Mouse (Mus musculus) hindbrain, embryonic 16.5 days (tissue): ENCODE data around the gene Olfr600. TPM values are rescaled to one million over a fixed set of nuclear protein-coding genes. Genes with fewer than 3 reads are reported as not detected.
"Not testable (repeated sequence)": the region's sequence is repeated elsewhere in the genome, so short reads cannot be mapped to it uniquely, and the experiment has no call there.

Experiments
- ATAC-seq: fragments of 200-750 bp; cut with Nextera tagmentation; 2 replicates; pipeline ENCODE4 v1.8.0; 2017; ENCODE audit warnings: moderate TSS enrichment, moderate library complexity
- H3K27ac ChIP-seq: fragments of 300-500 bp; sonication (generic); 2 replicates; pipeline ENCODE4 v1.5.1; 2014; ENCODE audit warnings: low read depth, mild to moderate bottlenecking, control low read depth, low read length, moderate library complexity
- H3K27me3 ChIP-seq: fragments of 300-500 bp; sonication (generic); replicated peaks from 2 replicates; pipeline ENCODE4 v1.6.1; 2014; ENCODE audit warnings: low read length; ENCODE audit not compliant: control insufficient read depth, insufficient read depth
- H3K36me3 ChIP-seq: fragments of 300-500 bp; sonication (generic); 2 replicates; pipeline ENCODE4 v1.6.1; 2014; ENCODE audit warnings: mild to moderate bottlenecking, low read length, moderate library complexity, mixed read lengths; ENCODE audit not compliant: control insufficient read depth, insufficient read depth
- H3K4me1 ChIP-seq: fragments of 300-500 bp; sonication (generic); 2 replicates; pipeline ENCODE4 v1.6.1; 2014; ENCODE audit warnings: low read depth, low read length; ENCODE audit not compliant: control insufficient read depth, insufficient read depth
- H3K4me2 ChIP-seq: fragments of 300-500 bp; sonication (generic); 2 replicates; pipeline ENCODE4 v1.6.1; 2014; ENCODE audit warnings: mild to moderate bottlenecking, low read length, control low read depth, moderate library complexity
- H3K4me3 ChIP-seq: fragments of 300-500 bp; sonication (generic); 2 replicates; pipeline ENCODE4 v1.5.1; 2014; ENCODE audit warnings: mild to moderate bottlenecking, low read length, control low read depth, moderate library complexity
- H3K9ac ChIP-seq: fragments of 300-500 bp; sonication (generic); 2 replicates; pipeline ENCODE4 v1.6.1; 2014; ENCODE audit warnings: low read depth, mild to moderate bottlenecking, control low read depth, low read length, moderate library complexity
- H3K9me3 ChIP-seq: fragments of 300-500 bp; sonication (generic); 2 replicates; pipeline ENCODE4 v1.6.1; 2014; ENCODE audit warnings: mild to moderate bottlenecking, low read length, moderate library complexity; ENCODE audit not compliant: control insufficient read depth
- WGBS: fragments of 180-500 bp; shearing (Covaris S2); extraction: QIAGEN DNeasy Blood & Tissue Kit; methylation state at CpG from one replicate; pipeline ENCODE4 v1.1.7; 2014; 5-methylcytosine and 5-hydroxymethylcytosine counted together
- polyA plus RNA-seq: library from polyadenylated mRNA; unstranded; fragments of >200 nt; fragmentation: Nextera tagmentation; extraction: Ambion mirVana; gene quantifications from 2 replicates; pipeline ENCODE4 v1.2.1, GENCODE M21; 2015

Gene Olfr600
- not detected in 2 replicates for polyA plus RNA-seq

GRCm38 (mm10) chr7:103349569-103349968 lies at the start of gene Olfr600:
TSS of gene Olfr600 (minus strand) at chr7:103349669.
- Histone ChIP-seq H3K4me2 (no peak within 1 kb of the TSS), H3K9ac (no peak within 1 kb of the TSS), H3K27me3 (no peaks in the 10 kb centered on the region), H3K4me1 (no peaks in the 10 kb centered on the region), H3K9me3 (no peaks in the 10 kb centered on the region), H3K36me3 (no peaks in the 10 kb centered on the region), H3K27ac (no peak within 1 kb of the TSS), H3K4me3 (no peak within 1 kb of the TSS)
- no peak for ATAC-seq

- Histone ChIP-seq H3K9ac (no peak overlapping the region), H3K4me1 (no peaks in the 10 kb centered on the region), H3K27me3 (no peaks in the 10 kb centered on the region), H3K4me2 (no peak overlapping the region), H3K36me3 (no peaks in the 10 kb centered on the region), H3K9me3 (no peaks in the 10 kb centered on the region), H3K27ac (no peak overlapping the region), H3K4me3 (no peak overlapping the region)
- 6% methylated on average over 1 of the region's 1 CpGs for WGBS
- ATAC-seq, result no peak
Observed at GRCm38 (mm10) chr7:103398981-103399380, 49.5 kb upstream of the Olfr600 start.

- no peaks in the 10 kb centered on the region for H3K27me3 ChIP-seq
- H3K36me3 ChIP-seq, result no peaks in the 10 kb centered on the region
Observed at GRCm38 (mm10) chr7:103397758-103398157, 48.3 kb upstream of the Olfr600 start.

GRCm38 (mm10) chr7:103386077-103386476 lies 36.6 kb upstream of the Olfr600 start, which contains the start of gene Olfr603:
TSS of gene Olfr603 (minus strand) at chr7:103386177.
- no peak within 1 kb of the TSS for H3K4me2 ChIP-seq
- H3K9ac ChIP-seq, result no peak within 1 kb of the TSS
- no peak within 1 kb of the TSS for H3K4me3 ChIP-seq
- no peak for ATAC-seq
- H3K27me3 ChIP-seq, result no peaks in the 10 kb centered on the region
- H3K9me3 ChIP-seq, result no peaks in the 10 kb centered on the region
- H3K27ac ChIP-seq, result no peak within 1 kb of the TSS
- H3K4me1 ChIP-seq, result no peaks in the 10 kb centered on the region
- no peaks in the 10 kb centered on the region for H3K36me3 ChIP-seq

More at GRCm38 (mm10) chr7:103397758-103398157, 48.3 kb upstream of the Olfr600 start:
- no peak overlapping the region for H3K9ac ChIP-seq
- no peak overlapping the region for H3K4me3 ChIP-seq
- H3K4me2 ChIP-seq, result no peak overlapping the region
- H3K9me3 ChIP-seq, result no peaks in the 10 kb centered on the region
- no peak overlapping the region for H3K27ac ChIP-seq
- no peaks in the 10 kb centered on the region for H3K4me1 ChIP-seq
- no peak for ATAC-seq

GRCm38 (mm10) chr7:103362555-103362954 lies 13.1 kb upstream of the Olfr600 start, which contains the start of gene Olfr601:
TSS of gene Olfr601 (minus strand) at chr7:103362655.
- WGBS, result 91% methylated on average over 1 of the region's 1 CpGs

GRCm38 (mm10) chr7:103335617-103336016 lies 13.9 kb downstream of the Olfr600 start, which contains the start of gene Olfr599:
TSS of gene Olfr599 (plus strand) at chr7:103335917.
- Histone ChIP-seq H3K27ac (no peak within 1 kb of the TSS), H3K9me3 (no peaks in the 10 kb centered on the region), H3K36me3 (no peaks in the 10 kb centered on the region), H3K4me1 (no peaks in the 10 kb centered on the region), H3K4me3 (no peak within 1 kb of the TSS), H3K4me2 (no peak within 1 kb of the TSS), H3K27me3 (no peaks in the 10 kb centered on the region), H3K9ac (no peak within 1 kb of the TSS)
- ATAC-seq, result no peak
- 91% methylated on average over 1 of the region's 1 CpGs for WGBS

More at GRCm38 (mm10) chr7:103362555-103362954, 13.1 kb upstream of the Olfr600 start, which contains the start of gene Olfr601:
- H3K9me3 ChIP-seq, result no peaks in the 10 kb centered on the region
- H3K4me2 ChIP-seq, result no peak within 1 kb of the TSS
- no peak within 1 kb of the TSS for H3K4me3 ChIP-seq
- ATAC-seq, result no peak
- no peak within 1 kb of the TSS for H3K27ac ChIP-seq
- H3K27me3 ChIP-seq, result no peaks in the 10 kb centered on the region
- H3K9ac ChIP-seq, result no peak within 1 kb of the TSS
- H3K4me1 ChIP-seq, result no peaks in the 10 kb centered on the region
- H3K36me3 ChIP-seq, result no peaks in the 10 kb centered on the region

- no peaks in the 10 kb centered on the region for H3K36me3 ChIP-seq
- H3K4me3 ChIP-seq, result no peak within 1 kb of the TSS
- ATAC-seq, result no peak
Observed at GRCm38 (mm10) chr7:103323268-103323667, 26.2 kb downstream of the Olfr600 start, which contains the start of gene Olfr598. TSS of gene Olfr598 (plus strand) at chr7:103323568.

GRCm38 (mm10) chr7:103316015-103316414 lies 33.5 kb downstream of the Olfr600 start, which contains the start of gene Olfr597:
TSS of gene Olfr597 (plus strand) at chr7:103316315.
- not testable (repeated sequence) for H3K27me3 ChIP-seq, ATAC-seq, H3K4me2 ChIP-seq, H3K36me3 ChIP-seq, H3K27ac ChIP-seq, H3K9me3 ChIP-seq, H3K4me3 ChIP-seq, H3K9ac ChIP-seq, H3K4me1 ChIP-seq
- WGBS, result 88% methylated on average over 2 of the region's 2 CpGs

More at GRCm38 (mm10) chr7:103323268-103323667, 26.2 kb downstream of the Olfr600 start, which contains the start of gene Olfr598:
- no peaks in the 10 kb centered on the region for H3K27me3 ChIP-seq
- no peak within 1 kb of the TSS for H3K9ac ChIP-seq
- H3K9me3 ChIP-seq, result no peaks in the 10 kb centered on the region
- H3K4me2 ChIP-seq, result no peak within 1 kb of the TSS
- H3K27ac ChIP-seq, result no peak within 1 kb of the TSS
- no peaks in the 10 kb centered on the region for H3K4me1 ChIP-seq

- ATAC-seq, result not testable (repeated sequence)
Observed at GRCm38 (mm10) chr7:103305348-103305747, 44.1 kb downstream of the Olfr600 start, which contains the start of gene Olfr596. TSS of gene Olfr596 (plus strand) at chr7:103305648.

More at GRCm38 (mm10) chr7:103305348-103305747, 44.1 kb downstream of the Olfr600 start, which contains the start of gene Olfr596:
- not testable (repeated sequence) for H3K27me3 ChIP-seq, H3K27ac ChIP-seq, H3K9me3 ChIP-seq, H3K36me3 ChIP-seq, H3K9ac ChIP-seq, H3K4me3 ChIP-seq, H3K4me2 ChIP-seq, H3K4me1 ChIP-seq
- WGBS, result 92% methylated on average over 2 of the region's 2 CpGs
